Mouse (Mus musculus): ENCODE results near the gene Rhot2. TPM values are rescaled to one million over a fixed set of nuclear protein-coding genes. Genes with fewer than 3 reads are reported as not detected.

Rhot2 gene
- polyA plus RNA-seq, 1 experiment = 35.1 TPM

- H3K4me1 ChIP-seq (ENCODE audit: control insufficient read depth, insufficient read depth, low read length) = peaks cover 10% of the 10 kb centered on the region
Measured at GRCm38 (mm10) chr17:25843636-25844395, 835 bp downstream of the Rhot2 start.

GRCm38 (mm10) chr17:25843122-25843521 lies 1.5 kb downstream of the Rhot2 start:
- no peak for TF ChIP-seq CTCF (IDR thresholded peaks at IDR 0.05; ENCODE audit: low read depth, low read length)
- TF ChIP-seq POLR2A (IDR thresholded peaks at IDR 0.05; ENCODE audit: borderline replicate concordance, low read depth, low read length) = no peak
- Histone ChIP-seq H3K4me3 (ENCODE audit: insufficient read depth, low read length) (peak overlapping the region; percentile 79), H3K4me1 (ENCODE audit: control insufficient read depth, insufficient read depth, low read length) (peaks cover 10% of the 10 kb centered on the region), H3K27ac (ENCODE audit: insufficient read depth, low read depth, low read length) (no peak overlapping the region)

More at GRCm38 (mm10) chr17:25843636-25844395, 835 bp downstream of the Rhot2 start:
- no peak for TF ChIP-seq POLR2A (IDR thresholded peaks at IDR 0.05; ENCODE audit: borderline replicate concordance, low read depth, low read length)
- TF ChIP-seq CTCF (IDR thresholded peaks at IDR 0.05; ENCODE audit: low read depth, low read length) = no peak
- peak overlapping the region; percentile 79 for H3K4me3 ChIP-seq (ENCODE audit: insufficient read depth, low read length)
- H3K27ac ChIP-seq (ENCODE audit: insufficient read depth, low read depth, low read length) = peak overlapping the region; percentile 42

GRCm38 (mm10) chr17:25842509-25842908 lies 2.1 kb downstream of the Rhot2 start:
- peaks cover 10% of the 10 kb centered on the region for H3K4me1 ChIP-seq (ENCODE audit: control insufficient read depth, insufficient read depth, low read length)
- no peak overlapping the region for H3K27ac ChIP-seq (ENCODE audit: insufficient read depth, low read depth, low read length)
- H3K4me3 ChIP-seq (ENCODE audit: insufficient read depth, low read length) = no peak overlapping the region
- no peak for TF ChIP-seq POLR2A (IDR thresholded peaks at IDR 0.05; ENCODE audit: borderline replicate concordance, low read depth, low read length)
- TF ChIP-seq CTCF (IDR thresholded peaks at IDR 0.05; ENCODE audit: low read depth, low read length) = no peak

- no peak within 1 kb of the TSS for H3K4me3 ChIP-seq (ENCODE audit: insufficient read depth, low read length)
- H3K4me1 ChIP-seq (ENCODE audit: control insufficient read depth, insufficient read depth, low read length) = peaks cover 10% of the 10 kb centered on the region
- no peak within 1 kb of the TSS for H3K27ac ChIP-seq (ENCODE audit: insufficient read depth, low read depth, low read length)
- no peak for TF ChIP-seq CTCF (IDR thresholded peaks at IDR 0.05; ENCODE audit: low read depth, low read length)
- TF ChIP-seq POLR2A (IDR thresholded peaks at IDR 0.05; ENCODE audit: borderline replicate concordance, low read depth, low read length) = no peak
Measured at GRCm38 (mm10) chr17:25841117-25841880, 3.4 kb downstream of the Rhot2 start, which contains the start of gene Gm20683. Gene Gm20683 (minus strand): TSS chr17:25841763.

GRCm38 (mm10) chr17:25840519-25840918 lies 4.1 kb downstream of the Rhot2 start:
- Histone ChIP-seq H3K4me3 (ENCODE audit: insufficient read depth, low read length) (no peak overlapping the region), H3K4me1 (ENCODE audit: control insufficient read depth, insufficient read depth, low read length) (peaks cover 10% of the 10 kb centered on the region), H3K27ac (ENCODE audit: insufficient read depth, low read depth, low read length) (no peak overlapping the region)
- TF ChIP-seq CTCF (IDR thresholded peaks at IDR 0.05; ENCODE audit: low read depth, low read length) (no peak), POLR2A (IDR thresholded peaks at IDR 0.05; ENCODE audit: borderline replicate concordance, low read depth, low read length) (no peak)

GRCm38 (mm10) chr17:25839455-25840235 lies 5.0 kb downstream of the Rhot2 start:
- Histone ChIP-seq H3K4me3 (ENCODE audit: insufficient read depth, low read length) (no peak overlapping the region), H3K4me1 (ENCODE audit: control insufficient read depth, insufficient read depth, low read length) (peaks cover 7% of the 10 kb centered on the region), H3K27ac (ENCODE audit: insufficient read depth, low read depth, low read length) (no peak overlapping the region)
- no peak for TF ChIP-seq POLR2A (IDR thresholded peaks at IDR 0.05; ENCODE audit: borderline replicate concordance, low read depth, low read length)
- no peak for TF ChIP-seq CTCF (IDR thresholded peaks at IDR 0.05; ENCODE audit: low read depth, low read length)

- Histone ChIP-seq H3K4me1 (ENCODE audit: control insufficient read depth, insufficient read depth, low read length) (peaks cover 10% of the 10 kb centered on the region), H3K27ac (ENCODE audit: insufficient read depth, low read depth, low read length) (no peak overlapping the region), H3K4me3 (ENCODE audit: insufficient read depth, low read length) (no peak overlapping the region)
- no peak for TF ChIP-seq CTCF (IDR thresholded peaks at IDR 0.05; ENCODE audit: low read depth, low read length)
- TF ChIP-seq POLR2A (IDR thresholded peaks at IDR 0.05; ENCODE audit: borderline replicate concordance, low read depth, low read length) = no peak
Measured at GRCm38 (mm10) chr17:25838904-25839303, 5.7 kb downstream of the Rhot2 start.

- H3K4me3 ChIP-seq (ENCODE audit: insufficient read depth, low read length) = no peak overlapping the region
- peaks cover 6% of the 10 kb centered on the region for H3K4me1 ChIP-seq (ENCODE audit: control insufficient read depth, insufficient read depth, low read length)
- TF ChIP-seq POLR2A (IDR thresholded peaks at IDR 0.05; ENCODE audit: borderline replicate concordance, low read depth, low read length) (no peak), CTCF (IDR thresholded peaks at IDR 0.05; ENCODE audit: low read depth, low read length) (no peak)
- no peak overlapping the region for H3K27ac ChIP-seq (ENCODE audit: insufficient read depth, low read depth, low read length)
Measured at GRCm38 (mm10) chr17:25837533-25837932, 7.1 kb downstream of the Rhot2 start.

GRCm38 (mm10) chr17:25837076-25837410 lies 7.6 kb downstream of the Rhot2 start, which contains the start of gene Rhbdl1:
Gene Rhbdl1 (minus strand): TSS chr17:25837295.
- TF ChIP-seq POLR2A (IDR thresholded peaks at IDR 0.05; ENCODE audit: borderline replicate concordance, low read depth, low read length) (no peak), CTCF (IDR thresholded peaks at IDR 0.05; ENCODE audit: low read depth, low read length) (no peak)
- Histone ChIP-seq H3K4me3 (ENCODE audit: insufficient read depth, low read length) (no peak within 1 kb of the TSS), H3K4me1 (ENCODE audit: control insufficient read depth, insufficient read depth, low read length) (peaks cover 6% of the 10 kb centered on the region), H3K27ac (ENCODE audit: insufficient read depth, low read depth, low read length) (no peak within 1 kb of the TSS)

Data from bone marrow macrophage, adult 2 months (primary cell).